Mouse (Mus musculus) forebrain, embryonic 12.5 days (tissue): Measurements from ENCODE around the gene Rhbdd1. TPM values are rescaled to one million over a fixed set of nuclear protein-coding genes. Genes with fewer than 3 reads are reported as not detected.

ENCODE experiments used
- ATAC-seq: fragments of 200-750 bp; cut with Nextera tagmentation; 2 replicates; pipeline ENCODE4 v1.8.0; 2017; ENCODE audit warnings: moderate TSS enrichment; ENCODE audit not compliant: low FRiP score
- H3K27ac ChIP-seq: fragments of 300-500 bp; sonication (generic); 2 replicates; pipeline ENCODE4 v1.5.1; 2016; ENCODE audit warnings: mild to moderate bottlenecking
- H3K27me3 ChIP-seq: fragments of 300-500 bp; sonication (generic); 2 replicates; pipeline ENCODE4 v1.6.1; 2016; ENCODE audit warnings: mild to moderate bottlenecking
- H3K36me3 ChIP-seq: fragments of 300-500 bp; sonication (generic); replicated peaks from 2 replicates; pipeline ENCODE4 v1.6.1; 2016; ENCODE audit warnings: mild to moderate bottlenecking
- H3K4me1 ChIP-seq: fragments of 300-500 bp; sonication (generic); 2 replicates; pipeline ENCODE4 v1.6.1; 2016
- H3K4me2 ChIP-seq: fragments of 300-500 bp; sonication (generic); 2 replicates; pipeline ENCODE4 v1.6.1; 2016; ENCODE audit warnings: mild to moderate bottlenecking, moderate library complexity
- H3K4me3 ChIP-seq: fragments of 300-500 bp; sonication (generic); replicated peaks from 2 replicates; pipeline ENCODE4 v1.5.1; 2016; ENCODE audit warnings: mild to moderate bottlenecking
- H3K9ac ChIP-seq: fragments of 300-500 bp; sonication (generic); 2 replicates; pipeline ENCODE4 v1.6.1; 2016; ENCODE audit warnings: mild to moderate bottlenecking
- H3K9me3 ChIP-seq: fragments of 300-500 bp; sonication (generic); 2 replicates; pipeline ENCODE4 v1.6.1; 2016
- WGBS: fragments of 180-500 bp; shearing (Covaris S2); methylation state at CpG from one replicate; pipeline ENCODE4 v1.1.7; 2016; 5-methylcytosine and 5-hydroxymethylcytosine counted together
- polyA plus RNA-seq: library from polyadenylated mRNA; unstranded; fragments of >200 nt; fragmentation: Nextera tagmentation; extraction: Ambion mirVana; gene quantifications from 2 replicates; pipeline ENCODE4 v1.2.1, GENCODE M21; 2016

The Rhbdd1 gene
- polyA plus RNA-seq, result 8.9 and 10.4 TPM in 2 replicates

GRCm38 (mm10) chr1:82316111-82316745 is at the start of gene Rhbdd1:
TSS of gene Rhbdd1 (plus strand) at chr1:82316452.
- H3K9ac ChIP-seq, result peak within 1 kb of the TSS; percentile 95
- peaks cover 22% of the 10 kb centered on the region for H3K4me1 ChIP-seq
- peak within 1 kb of the TSS; percentile 90 for H3K4me3 ChIP-seq
- peak within 1 kb of the TSS; percentile 75 for H3K4me2 ChIP-seq
- peak; percentile 96 for ATAC-seq
- H3K36me3 ChIP-seq, result no peaks in the 10 kb centered on the region
- 5% methylated on average over 47 of the region's 47 CpGs for WGBS
- no peaks in the 10 kb centered on the region for H3K27me3 ChIP-seq
- peak within 1 kb of the TSS; percentile 98 for H3K27ac ChIP-seq
- no peaks in the 10 kb centered on the region for H3K9me3 ChIP-seq

DNA sequence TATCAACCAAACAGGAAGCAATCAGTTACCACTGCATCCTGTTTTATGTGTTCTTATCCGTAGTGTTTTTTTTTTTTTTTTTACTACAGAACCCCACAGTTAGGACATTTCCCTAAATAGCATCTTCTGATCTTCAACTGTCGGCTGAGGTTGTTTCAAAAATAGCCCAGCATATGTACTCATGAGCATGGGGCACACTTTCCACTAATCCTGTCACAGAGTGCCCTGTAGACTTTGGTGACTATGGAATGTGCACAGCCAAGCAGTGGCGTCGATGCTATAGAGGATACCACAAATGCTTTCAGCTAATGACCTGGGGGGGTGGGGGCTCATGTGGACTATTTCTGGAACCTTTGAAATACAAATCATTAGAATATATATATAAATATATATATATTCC is 48.7 kb upstream of the Rhbdd1 start:
- H3K9me3 ChIP-seq, result no peaks in the 10 kb centered on the region
- 84% methylated on average over 4 of the region's 4 CpGs for WGBS
- no peak overlapping the region for H3K4me2 ChIP-seq
- H3K9ac ChIP-seq, result no peak overlapping the region
- no peaks in the 10 kb centered on the region; the same call in 1 of the 2 replicates for H3K36me3 ChIP-seq
- H3K27ac ChIP-seq, result no peak overlapping the region
- no peak overlapping the region for H3K4me3 ChIP-seq
- H3K27me3 ChIP-seq, result no peaks in the 10 kb centered on the region
- ATAC-seq, result no peak
- H3K4me1 ChIP-seq, result peaks cover 6% of the 10 kb centered on the region

- no peak overlapping the region for H3K4me3 ChIP-seq
- ATAC-seq, result no peak
- H3K9ac ChIP-seq, result no peak overlapping the region
- H3K27ac ChIP-seq, result no peak overlapping the region
- WGBS, result 52% methylated on average over 5 of the region's 5 CpGs
- no peak overlapping the region for H3K4me2 ChIP-seq
- H3K36me3 ChIP-seq, result peaks cover 14% of the 10 kb centered on the region
- H3K4me1 ChIP-seq, result peaks cover 27% of the 10 kb centered on the region
- no peaks in the 10 kb centered on the region for H3K9me3 ChIP-seq
- no peaks in the 10 kb centered on the region for H3K27me3 ChIP-seq
Observed at GRCm38 (mm10) chr1:82272231-82272630, 44.0 kb upstream of the Rhbdd1 start.

- Histone ChIP-seq H3K27ac (peak overlapping the region; percentile 63; the same call in 1 of the 2 replicates), H3K36me3 (peaks cover 25% of the 10 kb centered on the region), H3K4me3 (no peak overlapping the region), H3K4me2 (peak overlapping the region; percentile 17; the same call in 1 of the 2 replicates), H3K9me3 (no peaks in the 10 kb centered on the region), H3K27me3 (no peaks in the 10 kb centered on the region), H3K4me1 (peaks cover 27% of the 10 kb centered on the region), H3K9ac (no peak overlapping the region)
- 1% methylated on average over 6 of the region's 6 CpGs for WGBS
- peak; percentile 44; the same call in 1 of the 2 replicates for ATAC-seq
Observed at GRCm38 (mm10) chr1:82273529-82273928, 42.7 kb upstream of the Rhbdd1 start.

- peaks cover 34% of the 10 kb centered on the region for H3K36me3 ChIP-seq
- no peak overlapping the region for H3K4me3 ChIP-seq
- ATAC-seq, result 0 out of 2 replicates have a peak, but pooled peaks have one; percentile 31
- no peaks in the 10 kb centered on the region for H3K27me3 ChIP-seq
- WGBS, result 26% methylated on average over 1 of the region's 1 CpGs
- peak overlapping the region; percentile 33 for H3K9ac ChIP-seq
- H3K4me2 ChIP-seq, result 0 out of 2 replicates have a peak overlapping the region, but pooled peaks have one; percentile 17
- H3K27ac ChIP-seq, result peak overlapping the region; percentile 63
- no peaks in the 10 kb centered on the region for H3K9me3 ChIP-seq
- peaks cover 28% of the 10 kb centered on the region for H3K4me1 ChIP-seq
Observed at GRCm38 (mm10) chr1:82274361-82274760, 41.9 kb upstream of the Rhbdd1 start.

- ATAC-seq, result no peak
- Histone ChIP-seq H3K9ac (no peak overlapping the region), H3K9me3 (no peaks in the 10 kb centered on the region), H3K36me3 (peaks cover 35% of the 10 kb centered on the region), H3K4me2 (no peak overlapping the region), H3K27ac (no peak overlapping the region), H3K4me1 (peaks cover 28% of the 10 kb centered on the region), H3K27me3 (no peaks in the 10 kb centered on the region), H3K4me3 (no peak overlapping the region)
- WGBS, result 84% methylated on average over 1 of the region's 1 CpGs
Observed at GRCm38 (mm10) chr1:82279768-82280167, 36.5 kb upstream of the Rhbdd1 start.

DNA sequence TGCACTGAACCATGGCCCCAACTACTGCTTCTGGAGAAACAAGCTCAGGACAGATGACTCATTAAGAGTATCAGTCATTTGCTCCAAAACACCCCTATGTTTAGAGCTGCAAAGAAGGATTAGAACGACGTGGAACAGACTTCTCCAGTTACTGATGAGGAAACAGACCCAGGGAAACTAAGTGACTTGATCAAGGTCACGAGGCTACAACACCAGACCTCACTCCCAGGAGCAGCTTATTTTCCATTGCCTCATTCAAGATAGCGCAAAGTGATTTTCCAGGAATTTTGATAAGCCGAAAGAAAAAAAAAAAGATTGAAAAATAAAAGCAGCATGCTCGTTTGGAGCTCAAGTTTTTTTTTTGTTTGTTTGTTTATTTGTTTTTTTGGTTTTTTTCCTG is 34.4 kb upstream of the Rhbdd1 start:
- Histone ChIP-seq H3K36me3 (peaks cover 27% of the 10 kb centered on the region), H3K27me3 (no peaks in the 10 kb centered on the region), H3K4me1 (peaks cover 33% of the 10 kb centered on the region), H3K27ac (no peak overlapping the region), H3K4me3 (no peak overlapping the region), H3K9me3 (no peaks in the 10 kb centered on the region), H3K4me2 (no peak overlapping the region), H3K9ac (no peak overlapping the region)
- WGBS, result 82% methylated on average over 6 of the region's 6 CpGs
- ATAC-seq, result no peak

DNA sequence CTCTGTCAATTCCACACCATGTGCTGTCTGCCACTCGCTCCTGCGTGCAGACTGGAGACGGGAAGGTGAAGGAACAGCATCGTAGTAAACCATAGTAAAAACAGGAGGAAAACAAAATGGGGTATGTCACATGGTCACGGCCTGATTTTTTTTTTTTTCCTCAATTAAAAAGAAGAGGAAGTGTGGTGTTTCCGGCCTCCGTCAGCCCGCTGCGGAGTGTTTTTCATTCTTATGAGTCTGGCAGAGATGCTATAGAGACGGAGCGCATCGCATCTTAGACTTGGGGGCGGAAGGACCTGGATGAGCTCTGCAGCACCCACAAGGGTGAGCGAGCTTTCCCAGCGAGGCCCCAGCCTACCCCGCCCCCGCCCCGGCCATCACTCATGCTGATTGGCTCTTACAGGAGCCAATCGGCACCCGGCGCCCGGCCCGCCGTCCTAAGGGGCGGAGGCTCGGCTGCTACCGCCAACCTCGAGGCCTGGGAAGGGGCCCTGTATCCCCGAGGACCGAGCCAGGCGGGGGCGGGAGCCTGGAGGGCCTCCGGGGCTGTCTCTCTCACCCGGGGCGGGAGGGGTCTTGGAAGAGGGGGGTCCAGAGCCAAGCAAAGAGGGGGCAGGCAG is 33.1 kb upstream of the Rhbdd1 start:
- peak overlapping the region; percentile 51 for H3K4me3 ChIP-seq
- H3K4me1 ChIP-seq, result peaks cover 46% of the 10 kb centered on the region
- WGBS, result 2% methylated on average over 35 of the region's 35 CpGs
- peak overlapping the region; percentile 85 for H3K4me2 ChIP-seq
- no peaks in the 10 kb centered on the region for H3K27me3 ChIP-seq
- H3K36me3 ChIP-seq, result peaks cover 22% of the 10 kb centered on the region
- peak overlapping the region; percentile 91 for H3K27ac ChIP-seq
- ATAC-seq, result peak; percentile 98
- H3K9ac ChIP-seq, result peak overlapping the region; percentile 77
- H3K9me3 ChIP-seq, result no peaks in the 10 kb centered on the region

- Histone ChIP-seq H3K27me3 (0 out of 2 replicates have a peak, but pooled peaks cover 5% of the 10 kb centered on the region), H3K27ac (peak overlapping the region; percentile 91), H3K4me1 (peaks cover 54% of the 10 kb centered on the region), H3K4me3 (peak overlapping the region; percentile 51), H3K9ac (peak overlapping the region; percentile 77), H3K9me3 (no peaks in the 10 kb centered on the region), H3K4me2 (peak overlapping the region; percentile 85), H3K36me3 (peaks cover 24% of the 10 kb centered on the region)
- 0% methylated on average over 1 of the region's 1 CpGs for WGBS
- peak; percentile 30; the same call in 1 of the 2 replicates for ATAC-seq
Observed at GRCm38 (mm10) chr1:82283901-82284301, 32.4 kb upstream of the Rhbdd1 start.

GRCm38 (mm10) chr1:82284403-82284802 is 31.8 kb upstream of the Rhbdd1 start:
- Histone ChIP-seq H3K4me2 (peak overlapping the region; percentile 85), H3K36me3 (peaks cover 22% of the 10 kb centered on the region), H3K9me3 (no peaks in the 10 kb centered on the region), H3K27me3 (0 out of 2 replicates have a peak, but pooled peaks cover 5% of the 10 kb centered on the region), H3K27ac (peak overlapping the region; percentile 91), H3K4me3 (peak overlapping the region; percentile 51), H3K9ac (peak overlapping the region; percentile 77), H3K4me1 (peaks cover 57% of the 10 kb centered on the region)
- WGBS, result 24% methylated on average over 4 of the region's 4 CpGs
- ATAC-seq, result no peak

DNA sequence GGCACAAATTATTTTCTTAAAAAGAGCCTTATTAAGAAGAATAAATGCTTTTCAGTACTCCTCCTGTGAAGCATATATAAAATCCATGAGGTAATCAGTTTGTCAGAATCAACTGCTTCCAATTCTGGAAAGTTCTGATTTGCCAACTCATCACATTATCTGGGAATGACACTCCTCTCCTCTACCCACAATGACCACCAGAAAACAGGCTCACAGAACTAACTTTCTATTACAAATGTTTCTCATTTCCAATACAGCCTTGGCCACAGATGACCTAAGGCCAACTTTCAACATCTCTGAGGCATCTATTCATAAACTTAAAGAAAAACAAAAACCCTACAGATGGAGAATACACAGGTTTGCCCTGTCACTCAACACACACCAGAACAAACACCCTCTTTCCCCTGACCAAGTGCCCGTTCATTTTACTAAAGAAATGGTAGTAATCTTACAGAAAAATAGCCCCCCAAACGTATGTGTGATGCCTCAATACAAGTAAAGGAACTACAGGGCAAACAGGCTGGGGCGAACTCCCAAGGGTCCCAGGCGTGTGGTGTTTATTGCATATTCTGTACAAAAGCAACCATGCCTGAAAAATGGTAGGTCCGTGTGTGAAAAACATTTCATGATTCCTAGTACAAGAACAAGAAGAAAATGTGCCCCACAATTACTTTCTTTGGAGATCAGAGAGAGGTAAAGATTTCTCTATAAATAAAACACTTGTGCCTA is 30.6 kb upstream of the Rhbdd1 start:
- 25% methylated on average over 5 of the region's 5 CpGs for WGBS
- peak overlapping the region; percentile 63 for H3K27ac ChIP-seq
- peak overlapping the region; percentile 85 for H3K4me2 ChIP-seq
- H3K4me1 ChIP-seq, result peaks cover 58% of the 10 kb centered on the region
- 0 out of 2 replicates have a peak, but pooled peaks cover 5% of the 10 kb centered on the region for H3K27me3 ChIP-seq
- no peaks in the 10 kb centered on the region for H3K9me3 ChIP-seq
- H3K36me3 ChIP-seq, result peaks cover 22% of the 10 kb centered on the region
- H3K4me3 ChIP-seq, result peak overlapping the region; percentile 51
- H3K9ac ChIP-seq, result peak overlapping the region; percentile 64
- no peak for ATAC-seq
